Comparison of ENCODE assay signal across 8 mouse cellular contexts in genomic region chr7:126260280-126261210, GRCm38 (mm10). TPM values are rescaled to one million over a fixed set of nuclear protein-coding genes. Genes with fewer than 3 reads are reported as not detected.
DNase-seq lines count a peak whose midpoint lies in the region; ATAC-seq lines count a peak whose summit lies in the region.

No protein-coding gene starts in this region.

- no peak overlapping the region for H3K9ac ChIP-seq in intestine, embryonic 16.5 days (ENCODE audit: low read depth, low read length)
- no peak overlapping the region for H3K9ac ChIP-seq in midbrain, embryonic 15.5 days

- 9% methylated on average over 18 of the region's 18 CpGs for WGBS in heart, embryonic 10.5 days
- 6% methylated on average over 18 of the region's 18 CpGs for WGBS in intestine, embryonic 16.5 days
- 15% methylated on average over 18 of the region's 18 CpGs for WGBS in limb, embryonic 10.5 days
- WGBS in midbrain, embryonic 15.5 days: 13% methylated on average over 18 of the region's 18 CpGs

- no peaks in the 10 kb centered on the region for H3K9me3 ChIP-seq in heart, embryonic 10.5 days
- no peaks in the 10 kb centered on the region for H3K9me3 ChIP-seq in intestine, embryonic 16.5 days (ENCODE audit: control insufficient read depth, low read length)
- H3K9me3 ChIP-seq in limb, embryonic 10.5 days (replicated peaks): no peaks in the 10 kb centered on the region
- H3K9me3 ChIP-seq in midbrain, embryonic 15.5 days: no peaks in the 10 kb centered on the region

- peaks cover 36% of the 10 kb centered on the region for H3K27me3 ChIP-seq in heart, embryonic 10.5 days (ENCODE audit: insufficient read depth, poor library complexity, severe bottlenecking)
- H3K27me3 ChIP-seq in intestine, embryonic 16.5 days (replicated peaks; ENCODE audit: control insufficient read depth, insufficient read depth, low read length): no peaks in the 10 kb centered on the region
- H3K27me3 ChIP-seq in limb, embryonic 10.5 days (ENCODE audit: low read depth, poor library complexity, severe bottlenecking): no peaks in the 10 kb centered on the region
- peaks cover 5% of the 10 kb centered on the region; the same call in 1 of the 2 replicates for H3K27me3 ChIP-seq in midbrain, embryonic 15.5 days (replicated peaks)

- DNase-seq in heart, adult 18-20 months: peak; percentile 61 to 86
- no peak for DNase-seq in heart, embryonic 10.5 days (ENCODE audit: low spot score)
- peak; percentile 66 for DNase-seq in cerebellum, adult 11-12 months
- DNase-seq in forelimb bud, embryonic 11.5 days (ENCODE audit: low read depth, low spot score): peak; percentile 73
- peak; percentile 76 for DNase-seq in limb, embryonic 10.5 days (ENCODE audit: low spot score)
- DNase-seq in spleen, adult 18-20 months: peak; percentile 44 to 71

- H3K4me3 ChIP-seq in heart, embryonic 10.5 days: no peak overlapping the region
- H3K4me3 ChIP-seq in intestine, embryonic 16.5 days (ENCODE audit: low read length): no peak overlapping the region
- no peak overlapping the region for H3K4me3 ChIP-seq in limb, embryonic 10.5 days
- no peak overlapping the region for H3K4me3 ChIP-seq in midbrain, embryonic 15.5 days

- peak; percentile 52; the same call in 1 of the 2 replicates for ATAC-seq in intestine, embryonic 16.5 days
- peak; percentile 67; the same call in 1 of the 2 replicates for ATAC-seq in midbrain, embryonic 15.5 days (replicated peaks)

- no peaks in the 10 kb centered on the region for H3K36me3 ChIP-seq in heart, embryonic 10.5 days
- H3K36me3 ChIP-seq in intestine, embryonic 16.5 days (ENCODE audit: control insufficient read depth, insufficient read depth, low read length): no peaks in the 10 kb centered on the region
- no peaks in the 10 kb centered on the region for H3K36me3 ChIP-seq in limb, embryonic 10.5 days
- H3K36me3 ChIP-seq in midbrain, embryonic 15.5 days (replicated peaks): no peaks in the 10 kb centered on the region

- no peak overlapping the region for H3K27ac ChIP-seq in heart, embryonic 10.5 days
- no peak overlapping the region for H3K27ac ChIP-seq in intestine, embryonic 16.5 days (ENCODE audit: low read length)
- no peak overlapping the region for H3K27ac ChIP-seq in limb, embryonic 10.5 days
- H3K27ac ChIP-seq in midbrain, embryonic 15.5 days: no peak overlapping the region

- H3K4me1 ChIP-seq in heart, embryonic 10.5 days: peaks cover 15% of the 10 kb centered on the region
- H3K4me1 ChIP-seq in intestine, embryonic 16.5 days (ENCODE audit: control insufficient read depth, insufficient read depth, low read length): no peaks in the 10 kb centered on the region
- H3K4me1 ChIP-seq in limb, embryonic 10.5 days: peaks cover 12% of the 10 kb centered on the region
- H3K4me1 ChIP-seq in midbrain, embryonic 15.5 days: peaks cover 7% of the 10 kb centered on the region

- H3K4me2 ChIP-seq in intestine, embryonic 16.5 days (ENCODE audit: low read depth, low read length): no peak overlapping the region
- H3K4me2 ChIP-seq in midbrain, embryonic 15.5 days: no peak overlapping the region

RNA-seq across cellular contexts. Expression of gene Sbk1, which starts 11.9 kb away (rescaled TPM):
- total RNA-seq in heart, adult 18-20 months (2021): 10 to 100 TPM; 72.3 to 73.8 TPM
- 16.3 and 33.5 TPM in 2 replicates for polyA plus RNA-seq in heart, embryonic 10.5 days (2016; fragmentation: Nextera tagmentation; extraction: Ambion mirVana)
- 7.1 and 8.9 TPM in 2 replicates for polyA plus RNA-seq in intestine, embryonic 16.5 days (2015; fragmentation: Nextera tagmentation; extraction: Ambion mirVana)
- 83.4 and 122 TPM in 2 replicates for polyA plus RNA-seq in limb, embryonic 10.5 days (2016; fragmentation: Nextera tagmentation; extraction: Ambion mirVana)
- polyA plus RNA-seq in midbrain, embryonic 15.5 days (2015; fragmentation: Nextera tagmentation; extraction: Ambion mirVana): 333 and 359 TPM in 2 replicates
